ENCODE assay signal across 24 mouse cellular contexts in the genomic region with DNA sequence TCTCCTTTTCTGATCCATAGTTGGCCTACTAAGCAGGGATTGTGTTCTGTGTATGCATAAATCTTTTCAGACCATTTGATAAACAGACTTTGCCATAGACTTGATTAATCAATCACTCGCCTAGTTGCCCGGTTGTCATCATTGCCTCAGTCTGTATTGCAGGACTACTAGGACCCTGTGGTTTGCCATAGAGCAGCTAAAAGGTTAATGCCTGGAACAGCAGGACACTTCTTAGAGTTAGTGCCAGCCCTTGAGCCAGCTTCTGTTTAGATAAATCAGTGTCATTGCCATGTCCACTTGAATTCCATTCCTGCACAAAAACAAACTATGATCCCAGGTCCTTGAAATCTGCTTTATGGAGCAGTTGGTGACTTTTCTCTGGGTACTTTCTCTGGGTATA. TPM values are rescaled to one million over a fixed set of nuclear protein-coding genes. Genes with fewer than 3 reads are reported as not detected.
DNase-seq lines count a peak whose midpoint lies in the region; ATAC-seq lines count a peak whose summit lies in the region.
"Had no signal": no experiment of that assay in that cellular context is flagged by ENCODE, and none has a peak within 500 bp of the region (broad histone marks: within the 10 kb centered on the region; RNA-seq: fewer than 3 reads in every experiment).

No protein-coding gene starts in this region.

- H3K4me1 ChIP-seq in heart, embryonic 12.5 days (replicated peaks), result 0 out of 2 replicates have a peak, but pooled peaks cover 3% of the 10 kb centered on the region
- H3K4me1 ChIP-seq: embryonic facial prominence, embryonic 12.5 days; forebrain, embryonic 15.5 days; heart, embryonic 13.5 days; hindbrain, embryonic 12.5 days had no signal

- ATAC-seq in heart, embryonic 12.5 days (ENCODE audit: insufficient number of reproducible peaks, low FRiP score), result no peak
- ATAC-seq: CD4-positive, CD25-positive, alpha-beta regulatory T cell, adult 4 months; forebrain, embryonic 15.5 days; hindbrain, embryonic 16.5 days; inflammation-experienced regulatory T-cells, adult 6 months; intestine, postnatal 0 days had no signal

- H3K4me2 ChIP-seq in heart, embryonic 12.5 days, result no peak overlapping the region
- H3K4me2 ChIP-seq: embryonic facial prominence, embryonic 12.5 days; forebrain, embryonic 15.5 days; heart, embryonic 13.5 days; hindbrain, embryonic 12.5 days had no signal

- H3K9ac ChIP-seq in heart, embryonic 12.5 days, result no peak overlapping the region
- H3K9ac ChIP-seq: embryonic facial prominence, embryonic 12.5 days; forebrain, embryonic 15.5 days; heart, embryonic 13.5 days; hindbrain, embryonic 12.5 days had no signal

- no peaks in the 10 kb centered on the region for H3K36me3 ChIP-seq in heart, embryonic 12.5 days
- H3K36me3 ChIP-seq: embryonic facial prominence, embryonic 12.5 days; forebrain, embryonic 15.5 days; heart, embryonic 13.5 days; hindbrain, embryonic 12.5 days had no signal

- no peak overlapping the region for H3K4me3 ChIP-seq in heart, embryonic 12.5 days
- H3K4me3 ChIP-seq: embryonic facial prominence, embryonic 12.5 days; forebrain, embryonic 15.5 days; heart, embryonic 13.5 days; hindbrain, embryonic 12.5 days had no signal

- peak; percentile 38 to 65 for DNase-seq in adrenal gland, adult (ENCODE audit: inconsistent age in 2 of 2, low spot score in 1 of 2)
- no peak for DNase-seq in adrenal gland, postnatal 4 days (ENCODE audit: low spot score in 2 of 2)
- DNase-seq in gastrocnemius, adult 18-20 months (ENCODE audit: low spot score), result peak; percentile 10
- DNase-seq in gastrocnemius, postnatal 36 days, result no peak
- peak; percentile 13 to 28 for DNase-seq in heart, adult 18-20 months
- DNase-seq in adipocyte (ENCODE audit: low spot score), result peak; percentile 29
- DNase-seq: adrenal gland, postnatal 25 days; B cell, adult 2 months; cerebellum, adult 11-12 months; cerebellum, adult 9-10 months; cerebellum, postnatal 25 days; heart, postnatal 4 days; kidney, adult 8-10 months had no signal

- H3K27me3 ChIP-seq in heart, embryonic 12.5 days (replicated peaks), result no peaks in the 10 kb centered on the region
- H3K27me3 ChIP-seq: embryonic facial prominence, embryonic 12.5 days; forebrain, embryonic 15.5 days; heart, embryonic 13.5 days had no signal

- H3K9me3 ChIP-seq in heart, embryonic 12.5 days (replicated peaks), result no peaks in the 10 kb centered on the region
- H3K9me3 ChIP-seq: embryonic facial prominence, embryonic 12.5 days; forebrain, embryonic 15.5 days; G1E; heart, embryonic 13.5 days; hindbrain, embryonic 12.5 days had no signal

- intact Hi-C loops in gastrocnemius, postnatal 36 days (cut with DNase I), result no loop called here

- WGBS in heart, embryonic 12.5 days, result 80% methylated on average over 2 of the region's 2 CpGs

- H3K27ac ChIP-seq in heart, embryonic 12.5 days (ENCODE audit: poor library complexity, severe bottlenecking), result no peak overlapping the region
- H3K27ac ChIP-seq: embryonic facial prominence, embryonic 12.5 days; forebrain, embryonic 15.5 days; heart, embryonic 13.5 days; hindbrain, embryonic 12.5 days had no signal

RNA-seq across cellular contexts. Expression of a gene that starts 9.2 kb away (rescaled TPM):
- total RNA-seq in adrenal gland, postnatal 4 days (2021), result 10 to 100 TPM; 19.7 to 20.2 TPM
- total RNA-seq in gastrocnemius, adult 18-20 months (2021), result 1 to 10 TPM; 4.0 to 7.3 TPM
- 1 to 10 TPM; 7.6 to 9.2 TPM for total RNA-seq in gastrocnemius, postnatal 36 days (2021)
- 10 to 100 TPM in 1 of 2 experiments, 1 to 10 TPM in 1; 8.1 to 10.0 TPM for total RNA-seq in heart, adult 18-20 months (2021)
- polyA plus RNA-seq in heart, embryonic 12.5 days (2016; fragmentation: Nextera tagmentation; extraction: Ambion mirVana), result 14.5 TPM in 2 replicates

RNA-seq across cellular contexts. Expression of a gene that starts 10.9 kb away (rescaled TPM):
- 10 to 100 TPM; 11.6 to 12.0 TPM for total RNA-seq in adrenal gland, postnatal 4 days (2021)
- total RNA-seq in gastrocnemius, adult 18-20 months (2021), result 10 to 100 TPM; 30.0 to 47.1 TPM
- 10 to 100 TPM; 50.8 to 56.7 TPM for total RNA-seq in gastrocnemius, postnatal 36 days (2021)
- total RNA-seq in heart, adult 18-20 months (2021), result 10 to 100 TPM in 1 of 2 experiments, 1 to 10 TPM in 1; 10.0 to 15.5 TPM
- polyA plus RNA-seq in heart, embryonic 12.5 days (2016; fragmentation: Nextera tagmentation; extraction: Ambion mirVana), result 6.9 and 7.2 TPM in 2 replicates

RNA-seq across cellular contexts. Expression of a gene that starts 51.7 kb away (rescaled TPM):
- 10 to 100 TPM; 69.9 to 98.9 TPM for total RNA-seq in adrenal gland, postnatal 4 days (2021)
- 1 to 10 TPM; 3.3 to 3.5 TPM for total RNA-seq in gastrocnemius, adult 18-20 months (2021)
- 1 to 10 TPM; 3.5 to 5.1 TPM for total RNA-seq in gastrocnemius, postnatal 36 days (2021)
- total RNA-seq in heart, adult 18-20 months (2021), result 100 to 1,000 TPM; 100 to 122 TPM
- 156 and 159 TPM in 2 replicates for polyA plus RNA-seq in heart, embryonic 12.5 days (2016; fragmentation: Nextera tagmentation; extraction: Ambion mirVana)
- total RNA-seq: granulocyte monocyte progenitor cell, adult 5-6 weeks had no signal

RNA-seq across cellular contexts. Expression of a gene that starts 58.5 kb away (rescaled TPM):
- total RNA-seq in adrenal gland, postnatal 4 days (2021), result 10 to 100 TPM; 18.8 to 23.2 TPM
- total RNA-seq in gastrocnemius, adult 18-20 months (2021), result under 1 TPM; 0.14 to 0.25 TPM
- under 1 TPM; 0.08 to 0.32 TPM for total RNA-seq in gastrocnemius, postnatal 36 days (2021)
- under 1 TPM; 0.39 to 0.99 TPM for total RNA-seq in heart, adult 18-20 months (2021)
- polyA plus RNA-seq in heart, embryonic 12.5 days (2016; fragmentation: Nextera tagmentation; extraction: Ambion mirVana), result 30.1 and 30.7 TPM in 2 replicates
- total RNA-seq: granulocyte monocyte progenitor cell, adult 5-6 weeks had no signal
- polyA plus RNA-seq: G1E had no signal

Comparison
In these comparisons a context has a peak if more than half of its experiments do, and no peak if none do; other contexts are left out.
1. DNase-seq: peak in adrenal gland, adult (2 of 2), gastrocnemius, adult 18-20 months (single experiment), heart, adult 18-20 months (2 of 2) and adipocyte (single experiment); none in adrenal gland, postnatal 4 days (0 of 2) and gastrocnemius, postnatal 36 days (0 of 2).
2. RNA of a gene that starts 51.7 kb away (total RNA-seq): 100 to 122 TPM in heart, adult 18-20 months and 69.9 to 98.9 TPM in adrenal gland, postnatal 4 days; 3.5 to 5.1 TPM in gastrocnemius, postnatal 36 days and 3.3 to 3.5 TPM in gastrocnemius, adult 18-20 months; every median in the first group is over 10 times any median in the second.